Mouse (Mus musculus) olfactory bulb, adult 2 months (tissue): ENCODE results near the gene Arid1b. TPM values are rescaled to one million over a fixed set of nuclear protein-coding genes. Genes with fewer than 3 reads are reported as not detected.

ENCODE experiments used
- H3K27ac ChIP-seq: fragments of 200-500 bp; 2 replicates; pipeline ENCODE4 v1.5.1; 2012; ENCODE audit warnings: low read depth, low read length; ENCODE audit not compliant: insufficient read depth
- H3K4me1 ChIP-seq: fragments of 200-500 bp; 2 replicates; pipeline ENCODE4 v1.6.1; 2012; ENCODE audit warnings: low read length; ENCODE audit not compliant: control insufficient read depth, insufficient read depth
- H3K4me3 ChIP-seq: fragments of 200-500 bp; 2 replicates; pipeline ENCODE4 v1.5.1; 2012; ENCODE audit warnings: mild to moderate bottlenecking, low read depth, low read length, moderate library complexity; ENCODE audit not compliant: insufficient read depth
- CTCF ChIP-seq: fragments of 200-500 bp; IDR thresholded peaks from 2 replicates; pipeline ENCODE4 v1.5.1; 2012; ENCODE audit warnings: low read depth, mild to moderate bottlenecking, low read length, moderate library complexity; ENCODE audit not compliant: insufficient read depth
- POLR2A ChIP-seq: fragments of 200-500 bp; IDR thresholded peaks from 2 replicates; pipeline ENCODE4 v1.6.1; 2012; ENCODE audit warnings: mild to moderate bottlenecking, low read depth, low read length, moderate library complexity; ENCODE audit not compliant: insufficient read depth
- WGBS: fragments of 180-500 bp; shearing (Covaris S2); methylation state at CpG from one replicate; pipeline ENCODE4 v1.1.7; 2018; 5-methylcytosine and 5-hydroxymethylcytosine counted together
- polyA plus RNA-seq: library from polyadenylated mRNA; stranded (reverse); fragments of >200 nt; gene quantifications from 2 replicates; pipeline ENCODE4 v1.2.4, GENCODE M21; 2012; ENCODE audit warnings: low replicate concordance; ENCODE audit not compliant: missing spikeins, insufficient read depth, insufficient read length

Arid1b gene
- polyA plus RNA-seq, 1 experiment: not detected

DNA sequence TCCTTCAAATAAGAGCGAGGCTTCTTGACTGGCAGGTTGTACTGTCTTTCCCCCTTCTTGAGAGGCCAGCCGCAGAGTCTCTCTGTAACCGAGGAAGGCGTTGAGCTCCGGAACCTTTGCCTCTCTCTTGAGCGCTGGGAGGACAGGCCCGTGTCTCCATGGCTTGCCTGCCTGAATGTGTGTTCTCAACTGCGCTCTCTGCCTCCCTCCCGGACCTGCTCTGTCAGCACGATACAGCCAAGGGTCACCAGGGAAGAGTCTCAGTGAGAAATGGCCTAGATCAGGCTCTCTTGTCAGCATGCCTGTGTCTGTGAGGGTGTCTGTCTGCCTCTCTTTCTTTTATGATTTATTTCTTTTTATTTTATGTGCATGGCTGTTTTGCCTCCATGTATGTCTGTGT, 29.6 kb downstream of the Arid1b start:
- TF ChIP-seq CTCF: no peak
- Histone ChIP-seq H3K4me1 (peaks cover 36% of the 10 kb centered on the region), H3K4me3 (no peak overlapping the region), H3K27ac (no peak overlapping the region)
- WGBS: 69% methylated on average over 10 of the region's 10 CpGs

DNA sequence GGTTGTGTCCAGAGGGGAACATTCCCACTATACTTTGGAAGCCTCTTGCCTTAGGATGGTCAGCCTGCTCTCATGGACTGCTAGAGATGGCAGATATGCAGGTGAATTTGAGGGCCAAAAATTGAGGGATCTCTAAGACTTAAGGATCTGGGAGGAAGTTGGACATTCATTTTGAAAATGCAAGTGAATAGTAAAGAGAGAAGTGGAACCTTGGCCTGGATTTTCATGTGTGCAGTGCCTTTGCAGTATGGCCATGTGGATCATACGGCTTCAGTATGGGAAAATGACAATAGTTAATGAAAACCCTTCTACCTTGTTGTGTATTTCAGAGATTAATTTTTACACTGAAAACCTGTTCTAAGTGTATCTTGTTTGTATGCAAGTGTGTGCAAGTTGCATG, 31.3 kb downstream of the Arid1b start:
- H3K4me3 ChIP-seq: no peak overlapping the region
- no peak for TF ChIP-seq CTCF
- no peak for TF ChIP-seq POLR2A
- 89% methylated on average over 1 of the region's 1 CpGs for WGBS
- peaks cover 35% of the 10 kb centered on the region for H3K4me1 ChIP-seq
- no peak overlapping the region for H3K27ac ChIP-seq

DNA sequence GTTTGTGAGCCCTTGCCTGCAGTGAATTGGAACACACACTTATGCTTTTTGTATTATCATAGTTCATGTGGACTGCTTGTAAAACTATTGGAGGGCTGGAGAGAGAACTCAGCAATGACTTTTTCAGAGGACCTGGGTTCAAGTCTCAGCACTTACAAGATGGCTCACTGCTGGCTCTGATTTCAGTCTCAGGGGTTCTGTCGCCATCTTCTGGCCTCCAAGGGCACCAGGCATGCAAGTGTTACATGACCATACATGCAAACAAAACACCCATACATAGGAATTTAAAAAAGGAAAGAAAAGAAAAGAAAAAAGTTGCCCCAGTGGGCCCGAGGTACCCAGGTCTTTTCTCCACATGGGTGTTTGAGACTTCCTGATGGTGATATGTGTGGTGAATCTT, 32.4 kb downstream of the Arid1b start:
- H3K4me3 ChIP-seq: no peak overlapping the region
- H3K27ac ChIP-seq: no peak overlapping the region
- H3K4me1 ChIP-seq: peaks cover 25% of the 10 kb centered on the region
- 49% methylated on average over 2 of the region's 2 CpGs for WGBS
- TF ChIP-seq POLR2A (no peak), CTCF (no peak)

- Histone ChIP-seq H3K4me3 (no peak overlapping the region), H3K4me1 (peaks cover 14% of the 10 kb centered on the region), H3K27ac (no peak overlapping the region)
- TF ChIP-seq POLR2A (no peak), CTCF (no peak)
- WGBS: 93% methylated on average over 4 of the region's 4 CpGs
Observed at GRCm38 (mm10) chr17:5029148-5029547, 35.0 kb downstream of the Arid1b start.

DNA sequence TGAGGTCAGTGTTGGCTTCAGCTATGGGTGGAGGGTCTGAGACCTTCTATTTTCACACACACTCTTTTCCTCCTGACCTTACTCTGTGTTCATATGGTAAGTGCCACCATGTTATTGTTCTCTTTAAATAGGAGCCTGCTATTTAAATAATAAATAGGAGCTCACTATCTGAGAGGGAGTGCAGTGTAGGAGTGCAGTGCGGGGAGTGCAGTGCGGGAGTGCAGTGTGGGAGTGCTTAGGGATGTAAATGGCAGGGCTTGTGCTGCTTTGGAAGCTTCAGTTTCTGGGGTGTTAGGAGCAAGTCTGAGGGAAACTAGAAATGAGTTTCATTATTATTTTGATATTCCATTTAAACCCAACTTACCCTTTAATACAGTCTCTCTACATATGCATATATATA, 36.2 kb downstream of the Arid1b start:
- no peak for TF ChIP-seq CTCF
- no peak for TF ChIP-seq POLR2A
- no peak overlapping the region for H3K27ac ChIP-seq
- WGBS: 34% methylated on average over 2 of the region's 2 CpGs
- H3K4me3 ChIP-seq: no peak overlapping the region
- peaks cover 9% of the 10 kb centered on the region for H3K4me1 ChIP-seq

DNA sequence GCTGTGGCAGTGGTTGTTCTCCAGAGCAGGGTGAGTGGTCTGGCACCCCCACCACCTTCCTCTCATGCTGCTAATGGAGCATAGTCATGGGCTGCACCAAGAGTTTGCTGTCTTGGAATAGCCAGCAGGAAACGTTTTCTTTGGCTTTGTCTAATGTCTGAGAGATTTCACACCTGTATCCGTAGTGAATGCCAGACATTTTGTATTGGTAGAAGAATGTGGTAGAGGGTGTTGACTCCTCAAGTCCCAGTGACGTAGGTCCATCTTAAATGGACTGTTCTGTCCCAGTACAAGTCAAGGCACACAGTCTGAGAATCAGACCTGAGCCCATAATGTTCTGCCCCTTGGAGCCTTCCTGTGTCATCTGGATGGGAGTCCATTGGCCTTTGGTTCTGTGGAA, 39.2 kb downstream of the Arid1b start:
- Histone ChIP-seq H3K4me1 (peaks cover 14% of the 10 kb centered on the region), H3K4me3 (no peak overlapping the region), H3K27ac (no peak overlapping the region)
- TF ChIP-seq POLR2A: no peak
- TF ChIP-seq CTCF: no peak
- WGBS: 85% methylated on average over 3 of the region's 3 CpGs

- Histone ChIP-seq H3K4me3 (no peak overlapping the region), H3K27ac (no peak overlapping the region), H3K4me1 (peaks cover 19% of the 10 kb centered on the region)
- TF ChIP-seq POLR2A (no peak), CTCF (no peak)
- WGBS: 94% methylated on average over 3 of the region's 3 CpGs
Observed at GRCm38 (mm10) chr17:5034201-5034600, 40.1 kb downstream of the Arid1b start.

DNA sequence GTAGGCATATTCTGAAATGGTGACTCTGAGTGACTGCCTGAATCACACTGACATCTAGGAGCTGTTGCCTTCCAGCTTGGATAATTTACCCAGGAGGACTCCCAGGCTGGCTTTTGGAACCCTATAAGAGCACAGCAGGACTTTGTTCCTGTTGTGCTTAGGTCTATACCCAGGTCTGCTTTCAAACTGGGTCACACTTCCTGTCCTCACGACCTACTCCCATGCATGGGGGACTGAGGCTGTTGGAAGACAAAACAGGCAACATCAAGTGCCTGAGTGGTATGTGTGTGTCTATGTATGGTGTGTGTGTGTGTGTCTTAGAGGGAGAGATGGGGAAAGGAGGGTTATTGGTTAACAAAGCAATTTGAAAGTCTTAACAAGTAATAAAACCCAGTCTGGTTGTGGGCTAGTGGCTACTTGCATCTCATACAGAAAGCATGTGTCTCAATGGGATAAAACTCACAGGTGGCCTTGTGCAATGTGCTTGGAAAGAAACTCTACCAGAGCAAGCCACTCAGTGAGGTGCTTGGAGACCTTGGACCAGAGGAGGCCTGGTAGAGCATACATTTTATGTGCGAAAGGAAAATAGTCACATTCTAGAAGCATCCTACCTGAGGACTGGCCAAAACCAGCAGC, 42.2 kb downstream of the Arid1b start:
- TF ChIP-seq POLR2A: no peak
- TF ChIP-seq CTCF: no peak
- H3K4me1 ChIP-seq: peaks cover 24% of the 10 kb centered on the region
- H3K4me3 ChIP-seq: no peak overlapping the region
- no peak overlapping the region for H3K27ac ChIP-seq
- WGBS: 54% methylated on average over 2 of the region's 2 CpGs

DNA sequence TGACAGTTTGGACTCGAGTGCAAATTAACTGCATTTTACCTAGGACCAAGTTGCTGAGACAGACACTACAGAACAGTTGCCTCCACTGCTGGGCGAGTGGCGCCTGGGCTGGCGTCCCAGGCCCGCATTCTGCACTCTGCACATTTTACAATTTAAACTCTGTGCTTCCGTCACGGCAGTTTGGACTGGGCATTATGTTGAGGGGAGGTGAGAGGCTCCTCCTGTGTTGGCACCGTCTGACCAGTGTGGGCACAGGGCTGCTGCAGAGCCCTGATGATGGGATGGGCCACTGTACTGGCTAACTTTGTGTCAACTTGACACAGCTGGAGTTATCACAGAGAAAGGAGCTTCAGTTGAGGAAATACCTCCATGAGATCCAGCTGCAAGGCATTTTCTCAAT, 43.1 kb downstream of the Arid1b start:
- H3K4me3 ChIP-seq: no peak overlapping the region
- peaks cover 27% of the 10 kb centered on the region for H3K4me1 ChIP-seq
- no peak overlapping the region for H3K27ac ChIP-seq
- TF ChIP-seq POLR2A (no peak), CTCF (no peak)
- 46% methylated on average over 8 of the region's 8 CpGs for WGBS

DNA sequence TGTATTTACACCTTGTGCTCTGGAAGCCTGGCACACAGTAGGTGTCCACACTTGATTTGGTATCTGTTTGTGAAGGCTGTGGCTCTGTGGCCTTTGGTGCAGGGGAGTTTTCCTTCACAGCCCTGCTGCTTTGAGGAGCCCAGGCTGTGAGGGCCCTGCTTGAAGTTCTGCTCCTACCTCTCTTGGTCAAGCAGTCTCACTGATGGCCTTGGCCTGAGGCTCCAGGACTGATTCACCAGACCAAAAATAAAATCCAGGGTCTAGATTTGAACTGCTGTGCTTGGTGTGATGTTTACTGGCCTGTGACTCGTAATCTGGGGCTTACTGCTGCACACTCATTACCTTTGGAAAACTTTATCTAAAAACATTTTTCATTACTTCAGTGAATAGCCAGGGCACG, 45.7 kb downstream of the Arid1b start:
- 87% methylated on average over 2 of the region's 2 CpGs for WGBS
- no peak overlapping the region for H3K4me3 ChIP-seq

More for the DNA sequence above, 45.7 kb downstream of the Arid1b start:
- Histone ChIP-seq H3K27ac (no peak overlapping the region), H3K4me1 (peaks cover 27% of the 10 kb centered on the region)
- TF ChIP-seq POLR2A (no peak), CTCF (no peak)
